Mouse (Mus musculus): ENCODE measurements around the gene Serinc2.

Gene Serinc2

DNA sequence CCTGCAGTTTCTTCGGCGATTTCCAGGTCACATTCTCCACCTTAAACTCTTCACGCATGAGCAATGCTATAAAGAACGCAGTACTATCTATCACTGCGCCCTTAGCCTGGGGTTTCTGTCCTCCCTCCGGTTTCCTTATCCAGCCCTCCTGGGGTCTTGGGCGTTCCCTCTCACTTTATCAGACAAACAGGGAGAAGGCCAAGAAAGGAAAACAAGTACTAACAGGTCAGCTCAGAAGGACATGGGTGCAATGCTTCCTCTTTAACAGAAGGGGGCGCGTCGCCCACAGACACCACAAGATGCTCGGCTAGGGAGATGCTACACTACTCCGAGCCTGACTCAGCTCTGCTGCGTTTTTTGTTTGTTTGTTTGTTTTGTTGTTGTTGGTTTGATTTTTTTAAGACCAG is 18.1 kb upstream of the Serinc2 start:
- no peak for DNase-seq (ENCODE audit: low spot score)

DNA sequence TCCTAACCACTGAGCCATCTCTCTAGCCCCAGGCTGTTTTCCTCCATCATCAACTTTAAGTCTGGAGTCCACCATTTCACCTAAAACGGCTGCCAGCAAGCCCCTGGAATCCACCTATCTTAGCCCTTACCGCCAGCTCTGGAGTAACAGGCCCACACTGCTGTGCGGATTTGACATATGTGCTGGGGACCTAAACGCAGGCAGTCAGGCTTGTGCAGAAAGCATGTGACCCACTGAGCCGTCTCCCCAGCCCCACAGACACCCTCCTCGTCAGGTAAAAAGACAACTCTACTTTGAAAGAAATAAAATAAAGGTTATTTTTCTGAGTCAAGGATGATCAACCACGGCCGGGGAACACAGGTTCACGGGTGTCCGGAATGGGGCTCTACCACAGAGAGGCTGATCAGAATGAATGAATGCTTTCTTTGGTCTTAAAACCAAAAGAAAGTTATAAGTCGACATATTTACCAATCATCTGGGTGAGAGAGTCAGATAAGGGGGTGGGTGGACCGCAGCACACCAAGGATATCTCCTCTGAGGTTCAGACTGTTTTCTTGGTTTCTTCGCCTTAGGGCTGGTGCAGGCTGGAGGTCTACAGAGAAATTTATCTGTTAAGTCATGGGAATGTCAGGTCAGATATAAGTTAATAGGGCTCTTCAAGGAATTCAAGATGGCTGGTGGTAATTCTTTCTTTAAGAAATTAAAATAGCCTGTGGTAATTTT is 17.4 kb upstream of the Serinc2 start:
- no peak for DNase-seq (ENCODE audit: low spot score)

DNA sequence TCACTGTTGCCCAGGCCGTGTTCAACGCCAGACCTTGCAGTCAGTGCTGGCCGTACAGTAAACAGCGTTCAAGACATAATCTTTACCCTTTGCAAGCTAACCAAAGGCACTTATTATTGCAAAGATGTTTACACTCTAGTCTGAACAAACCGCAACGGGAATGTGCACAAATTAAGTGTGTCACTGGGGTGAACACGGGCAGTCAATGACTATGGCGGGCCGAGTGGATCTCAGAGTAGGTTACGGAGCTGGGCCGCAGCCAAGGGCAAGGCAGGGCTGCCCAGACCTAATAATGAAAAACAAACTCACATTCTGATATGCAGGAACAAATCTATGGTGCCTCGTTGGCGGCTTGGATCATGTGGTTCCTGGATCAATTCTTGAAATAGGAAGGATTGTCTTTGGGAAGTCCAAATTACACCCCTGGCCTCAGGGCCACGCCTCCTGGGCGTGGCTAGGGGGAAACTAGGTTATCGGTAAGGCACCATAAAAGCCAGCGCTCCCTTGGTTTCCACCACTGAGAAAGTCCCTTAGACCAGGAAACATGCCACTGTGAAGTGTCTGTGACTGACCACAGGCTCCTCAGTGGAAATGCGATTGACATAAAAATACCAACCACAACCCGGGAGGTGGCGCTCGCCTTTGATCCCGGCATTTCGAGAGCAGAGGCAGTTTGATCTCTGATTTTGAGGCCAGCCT is 16.2 kb upstream of the Serinc2 start:
- no peak for DNase-seq (ENCODE audit: low spot score)

DNA sequence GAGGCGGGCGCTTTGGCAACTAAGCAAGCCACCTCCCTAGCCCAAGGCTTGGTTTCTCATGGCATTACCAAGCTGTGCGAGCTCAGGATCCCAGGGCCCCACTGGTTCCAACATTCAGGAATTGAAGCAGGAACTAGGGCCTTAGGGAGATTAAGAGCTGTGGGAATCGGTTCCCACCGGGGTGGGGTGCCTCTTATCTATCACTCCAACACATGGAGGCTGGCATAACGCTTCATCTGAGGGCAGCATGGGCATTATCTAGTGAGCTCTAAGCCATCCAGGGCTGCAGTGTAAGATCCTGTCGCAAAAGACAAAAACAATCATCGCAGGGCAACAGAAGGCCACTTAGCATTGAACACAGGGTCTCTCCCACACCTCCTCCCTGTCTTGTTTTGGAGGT is 15.5 kb upstream of the Serinc2 start:
- no peak for DNase-seq (ENCODE audit: low spot score)

DNA sequence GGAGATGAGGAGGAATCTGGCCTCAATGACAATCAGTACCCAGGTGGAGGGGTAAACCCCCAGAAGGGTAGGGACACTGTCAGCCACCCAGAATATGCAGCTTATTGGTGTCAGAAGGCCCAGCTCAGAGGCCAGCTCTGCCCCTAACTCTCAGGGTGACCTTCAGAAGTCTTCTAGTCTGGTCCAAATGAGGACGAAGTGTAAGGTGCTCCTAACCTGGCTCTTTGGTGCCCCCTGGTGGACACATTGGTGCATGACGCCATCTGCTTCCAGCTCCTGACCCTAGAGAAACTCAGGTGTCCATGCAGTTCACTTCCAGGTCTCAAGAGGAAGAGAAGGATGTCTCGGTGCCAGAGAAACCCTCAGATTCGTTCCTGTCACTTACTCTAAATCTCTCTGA is 13.3 kb upstream of the Serinc2 start:
- peak; percentile 69 for DNase-seq (ENCODE audit: low spot score)

DNA sequence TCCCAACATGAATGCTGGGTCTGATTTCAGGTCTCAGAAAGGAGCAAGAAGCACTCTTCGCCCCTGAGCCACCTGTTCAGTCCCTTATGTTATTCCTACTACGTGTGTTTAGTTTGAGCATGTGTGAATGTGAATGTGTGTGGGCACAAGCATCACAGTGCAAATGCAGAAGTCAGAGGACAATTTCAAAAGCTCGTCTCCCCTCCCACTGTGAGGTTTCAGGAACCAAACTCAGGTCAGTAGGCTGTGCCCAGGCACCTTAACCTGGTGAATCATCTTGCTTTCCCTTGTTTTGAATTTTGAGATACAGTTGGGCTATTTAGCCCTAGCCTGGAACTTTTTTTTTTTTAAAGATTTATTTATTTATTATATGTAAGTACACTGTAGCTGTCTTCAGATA is 10.8 kb upstream of the Serinc2 start:
- DNase-seq (ENCODE audit: low spot score): no peak

DNA sequence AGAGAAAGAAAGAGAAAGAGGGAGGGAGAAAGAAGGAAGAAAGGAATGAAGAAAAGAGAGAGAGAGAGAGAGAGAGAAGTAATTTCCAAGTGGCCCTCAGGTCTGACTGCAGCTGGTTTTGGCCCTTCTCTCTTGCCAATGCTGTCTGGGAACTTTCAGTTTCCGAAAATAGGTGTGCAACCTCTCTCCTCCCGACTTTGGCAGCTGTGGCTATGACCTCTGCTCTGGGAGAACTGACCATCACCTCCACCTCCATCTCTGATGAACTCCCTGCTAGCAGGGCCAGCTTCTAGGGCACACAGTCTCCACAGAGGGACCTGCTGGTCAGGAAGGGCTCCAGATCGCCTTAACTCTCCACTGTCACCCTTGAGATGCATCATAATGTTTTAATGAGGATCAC is 7.5 kb upstream of the Serinc2 start:
- no peak for DNase-seq (ENCODE audit: low spot score)

DNA sequence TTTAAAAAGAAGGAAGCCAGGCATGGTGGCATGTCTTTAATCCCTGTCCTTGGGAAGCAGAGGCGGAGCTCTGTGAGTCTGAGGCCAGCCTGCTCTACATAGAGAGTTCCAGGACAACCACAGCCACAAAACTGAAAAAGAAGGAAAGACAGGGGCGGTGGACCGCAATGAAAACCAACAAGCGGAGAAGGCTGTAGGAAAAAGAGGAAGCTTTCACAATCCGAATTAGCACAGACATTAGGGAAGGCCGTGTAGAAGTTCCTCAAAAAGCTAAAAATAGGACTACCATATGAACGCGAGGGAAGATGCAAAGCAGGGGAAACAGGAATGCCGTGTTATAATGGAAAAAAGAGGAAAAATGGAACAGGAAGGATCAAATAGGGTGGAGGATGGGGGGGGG is 4.8 kb upstream of the Serinc2 start:
- DNase-seq (ENCODE audit: low spot score): peak; percentile 23

DNA sequence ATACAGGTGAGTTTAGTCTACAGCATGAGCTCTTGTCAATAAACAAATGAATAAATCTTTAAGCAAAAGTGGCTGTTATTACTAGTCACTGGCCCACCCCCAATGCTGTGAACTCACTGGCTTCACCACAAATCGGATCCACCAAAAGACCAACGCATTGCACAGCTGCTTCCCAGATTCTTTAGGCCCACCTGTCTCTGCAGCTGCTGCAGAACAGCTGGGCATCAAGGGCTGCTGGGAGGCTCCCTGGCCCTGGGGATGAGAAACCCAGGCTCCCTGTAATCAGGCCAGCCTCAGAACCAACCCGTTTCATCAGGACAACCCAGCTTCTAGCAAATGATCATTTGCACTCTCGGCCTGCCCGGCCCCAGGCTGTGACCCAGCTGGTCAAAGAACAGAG is 3.9 kb upstream of the Serinc2 start:
- DNase-seq (ENCODE audit: low spot score): no peak

DNA sequence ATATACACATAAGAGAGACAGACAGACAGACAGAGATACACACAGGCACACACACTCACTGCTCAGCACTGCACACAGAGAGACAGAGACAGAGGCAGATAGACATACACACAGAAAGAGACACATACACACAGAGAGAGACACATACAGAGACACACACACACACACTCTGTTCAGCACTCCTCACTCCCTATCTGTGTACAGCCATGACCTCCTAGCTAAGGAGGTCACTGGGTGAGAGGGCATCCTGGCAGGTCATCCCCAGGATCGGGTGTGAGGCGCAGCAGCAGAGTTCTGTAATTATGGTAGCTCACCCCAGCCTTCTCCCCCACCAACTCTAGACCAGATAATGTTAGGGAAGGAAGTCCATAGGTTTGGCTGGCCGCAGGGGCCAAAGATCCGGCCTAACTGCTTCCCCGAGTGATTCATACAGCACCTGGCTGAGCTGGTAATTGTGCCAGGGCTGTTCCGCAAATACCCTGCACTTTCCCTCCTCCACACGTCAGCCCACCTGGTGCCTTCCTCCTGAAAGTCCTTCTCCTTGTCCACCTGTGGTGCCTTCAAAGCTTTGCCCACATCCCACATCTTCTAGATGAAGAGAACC is 2.3 kb downstream of the Serinc2 start:
- DNase-seq (ENCODE audit: low spot score): no peak

DNA sequence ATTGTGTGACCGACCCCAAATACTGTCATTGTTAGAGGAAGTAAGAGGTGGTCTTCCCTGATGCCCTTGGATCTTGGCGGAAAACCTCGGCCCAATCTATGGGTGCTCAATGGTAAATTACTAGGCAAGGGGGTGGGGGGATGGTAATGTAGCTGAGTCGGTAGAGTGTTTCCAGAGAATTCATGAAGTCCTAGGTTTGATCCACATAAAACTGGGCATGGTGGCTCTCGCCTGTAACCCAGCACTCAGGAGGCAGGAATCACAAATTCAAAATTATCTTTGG is 3.2 kb downstream of the Serinc2 start:
- DNase-seq (ENCODE audit: low spot score): no peak

DNA sequence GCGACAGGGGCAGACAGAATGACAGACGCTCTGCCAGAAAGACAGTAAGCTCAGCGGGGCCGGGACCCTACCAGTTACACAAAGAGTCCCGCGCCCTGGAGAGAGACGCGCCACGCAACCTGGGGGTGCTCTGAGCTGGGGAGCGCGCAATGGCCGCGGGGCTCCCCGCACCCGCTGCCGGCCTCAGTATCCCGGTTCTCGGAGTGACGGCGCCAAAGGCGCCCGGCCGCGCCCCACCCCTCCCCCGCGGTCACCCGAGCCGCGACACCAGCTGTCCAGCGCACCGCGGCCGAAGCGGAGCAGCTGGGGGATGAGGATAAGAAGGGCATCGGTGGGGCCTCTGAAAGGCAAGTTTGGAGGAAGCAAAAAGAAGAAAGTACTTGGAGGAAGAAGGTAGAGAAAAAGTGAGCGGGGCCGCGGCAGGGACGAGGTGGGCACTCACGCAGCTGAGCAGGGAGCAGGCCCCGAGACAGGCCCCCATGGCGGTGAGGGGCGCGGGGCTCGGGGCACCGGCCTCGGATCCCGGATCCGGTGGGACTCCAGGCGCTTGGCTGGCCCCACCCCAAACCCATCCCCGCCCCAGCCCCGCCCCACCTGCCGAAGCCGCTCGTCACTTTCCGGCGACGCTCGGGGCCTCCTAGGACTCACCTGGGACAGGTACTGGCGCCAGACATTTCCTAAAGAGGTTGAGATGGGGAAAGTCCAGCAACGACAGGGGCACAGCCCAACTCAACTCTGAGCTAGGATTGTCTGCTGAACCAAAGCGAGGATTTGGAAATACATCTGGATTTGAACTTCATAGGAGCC is 3.8 kb downstream of the Serinc2 start:
- DNase-seq (ENCODE audit: low spot score): peak; percentile 16

DNA sequence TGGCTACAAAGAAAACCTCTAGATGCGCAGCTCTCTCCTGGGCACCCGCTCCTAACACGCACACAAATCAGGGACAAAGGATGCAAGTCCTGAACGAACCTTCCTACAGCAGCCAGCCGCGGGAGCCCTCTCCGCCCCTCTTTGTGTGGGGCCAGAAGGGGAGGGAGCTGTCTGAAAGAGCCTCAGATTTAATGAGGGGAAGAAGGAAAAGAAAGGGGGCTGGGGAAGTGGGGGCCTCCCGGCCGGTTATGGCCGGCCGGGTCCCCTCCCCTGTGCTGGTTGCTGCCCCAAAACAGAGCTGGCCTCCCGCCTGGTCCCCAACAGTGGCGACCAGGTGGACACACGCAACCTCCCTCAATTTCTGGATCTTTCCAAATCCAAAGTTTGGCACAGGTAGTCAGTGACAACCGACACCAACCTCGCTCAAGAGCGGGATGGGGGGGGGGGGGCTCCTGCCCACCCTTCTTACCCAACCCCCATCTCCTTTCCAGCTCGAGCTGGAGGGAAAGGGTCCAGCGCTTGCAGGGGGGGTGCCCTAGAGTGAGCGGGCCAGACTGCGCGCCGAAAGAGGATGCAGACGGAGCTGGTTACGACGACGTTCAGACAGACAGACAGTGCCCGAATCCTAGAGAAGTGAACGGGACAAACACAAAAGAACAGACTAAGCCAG is 4.5 kb downstream of the Serinc2 start:
- DNase-seq (ENCODE audit: low spot score): no peak

DNA sequence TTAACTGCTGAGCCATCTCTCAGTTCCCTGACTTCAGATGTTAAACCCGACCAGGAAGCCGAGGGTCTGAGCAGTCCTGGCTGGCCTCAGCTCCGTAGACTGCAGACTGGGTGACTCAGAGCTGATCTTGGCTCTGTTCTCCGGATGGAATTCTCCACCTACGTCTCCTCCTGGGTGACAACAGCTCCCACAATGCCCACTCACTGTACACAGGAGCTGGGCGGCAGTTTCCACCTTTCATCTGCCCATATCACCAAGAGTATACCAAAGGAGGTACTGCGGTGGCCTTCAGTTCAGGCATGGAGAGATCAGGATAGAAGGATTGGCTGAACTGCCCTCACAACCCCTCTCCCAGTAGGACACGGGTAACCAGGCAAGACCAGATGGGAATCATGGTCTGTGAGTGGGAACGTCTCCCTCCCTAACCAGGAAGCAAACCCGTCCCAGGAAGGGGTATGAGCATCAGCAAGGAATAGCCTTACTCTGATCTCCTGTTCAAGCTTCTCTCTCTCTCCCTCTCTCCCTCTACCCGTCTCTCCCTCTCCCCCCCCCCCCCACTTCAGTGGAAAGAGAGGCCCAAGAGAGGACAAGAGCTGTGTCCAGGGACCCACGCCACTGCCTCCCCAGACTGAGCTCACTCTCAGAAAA is 5.2 kb downstream of the Serinc2 start:
- no peak for DNase-seq (ENCODE audit: low spot score)

DNA sequence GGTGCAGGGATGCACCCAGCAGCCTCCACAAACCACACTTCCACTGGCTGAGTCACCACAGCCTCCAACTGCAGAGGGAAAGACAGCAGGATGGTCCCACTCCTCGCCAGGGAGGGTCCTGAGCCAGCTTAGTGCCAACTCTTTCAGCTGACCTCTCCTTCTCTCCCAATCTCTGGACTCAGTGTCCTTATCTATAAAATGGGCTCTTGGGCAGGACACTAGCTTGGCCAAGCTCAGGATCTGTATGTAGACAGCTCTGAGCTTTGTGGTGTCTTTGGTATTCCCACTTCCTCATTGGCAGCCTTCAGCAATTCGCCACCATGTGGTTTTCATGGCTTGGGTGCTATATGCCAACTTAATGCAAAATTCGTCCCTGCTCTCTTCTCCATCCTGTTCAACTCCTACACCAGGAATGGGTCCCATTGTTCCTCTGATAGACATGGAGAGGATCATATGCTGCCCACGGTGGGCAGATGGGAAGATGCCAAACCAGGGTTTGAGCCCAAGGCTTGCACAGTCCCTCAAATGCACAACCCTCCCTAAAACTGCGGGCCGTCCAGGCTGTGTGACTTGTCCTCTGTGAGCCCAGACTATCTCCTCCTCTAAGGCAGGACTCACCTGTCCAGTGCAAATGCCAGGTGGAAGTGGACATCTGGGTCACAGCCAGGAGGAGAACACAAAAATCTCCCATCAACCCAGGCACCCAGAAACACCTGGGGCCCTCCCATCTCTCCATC is 8.2 kb downstream of the Serinc2 start:
- DNase-seq (ENCODE audit: low spot score): no peak

DNA sequence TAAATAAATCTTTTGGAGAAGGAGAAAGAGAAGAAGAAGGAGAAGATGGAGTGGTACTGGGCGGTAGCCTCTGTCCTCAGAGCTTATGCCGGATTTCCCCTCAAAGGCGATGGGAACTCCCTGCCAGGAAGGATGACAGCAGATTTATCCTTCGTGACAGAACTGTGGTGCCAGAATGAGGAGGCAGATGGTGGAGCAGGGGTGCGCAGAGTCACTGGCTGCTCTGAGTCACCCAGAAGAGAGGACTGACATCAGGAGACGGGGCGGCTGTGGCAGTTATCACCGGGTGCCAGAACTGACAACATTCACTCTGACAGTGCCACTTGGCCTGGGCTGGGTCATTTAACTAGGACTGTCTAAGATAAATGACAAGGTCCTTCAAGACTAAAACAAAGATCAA is 8.9 kb downstream of the Serinc2 start:
- no peak for DNase-seq (ENCODE audit: low spot score)

DNA sequence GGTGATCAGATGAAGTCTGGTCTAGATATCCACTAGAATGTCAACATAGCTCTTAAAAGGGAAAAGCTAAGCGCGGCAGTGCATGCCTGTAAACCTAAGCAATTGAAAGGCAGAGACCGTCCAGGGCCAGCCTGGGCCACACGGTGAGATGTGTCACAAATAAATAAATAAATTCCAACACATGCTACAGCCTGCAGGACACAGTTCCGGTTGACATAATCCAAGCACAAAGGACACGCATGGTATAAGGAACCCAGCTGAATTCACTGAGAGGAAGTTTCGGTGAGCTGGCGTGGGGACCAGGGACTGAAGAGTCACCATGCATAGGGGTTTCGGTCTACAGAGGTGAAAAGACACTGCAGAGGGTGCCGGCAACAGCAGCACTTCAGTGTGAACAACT is 10.3 kb downstream of the Serinc2 start:
- no peak for DNase-seq (ENCODE audit: low spot score)

DNA sequence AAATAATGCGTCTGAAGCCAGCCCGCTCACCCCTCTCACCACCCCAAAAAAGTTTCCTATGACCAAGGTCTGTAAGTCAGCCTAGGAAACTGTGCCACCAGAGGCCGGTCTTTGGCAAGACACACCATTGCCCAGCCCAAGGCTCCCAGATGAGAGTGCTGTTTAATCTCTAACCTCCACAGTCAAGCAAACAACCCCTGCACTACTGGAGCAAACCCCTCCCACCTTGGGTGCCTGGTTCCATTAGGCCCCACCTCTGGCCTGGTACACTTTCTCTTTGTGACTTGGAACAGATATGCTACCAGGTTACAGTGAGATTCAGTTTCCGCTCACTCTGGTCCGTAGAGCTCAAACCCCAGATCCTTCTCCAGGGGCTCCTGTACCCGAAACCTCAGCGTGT is 11.9 kb downstream of the Serinc2 start:
- DNase-seq (ENCODE audit: low spot score): peak; percentile 26

DNA sequence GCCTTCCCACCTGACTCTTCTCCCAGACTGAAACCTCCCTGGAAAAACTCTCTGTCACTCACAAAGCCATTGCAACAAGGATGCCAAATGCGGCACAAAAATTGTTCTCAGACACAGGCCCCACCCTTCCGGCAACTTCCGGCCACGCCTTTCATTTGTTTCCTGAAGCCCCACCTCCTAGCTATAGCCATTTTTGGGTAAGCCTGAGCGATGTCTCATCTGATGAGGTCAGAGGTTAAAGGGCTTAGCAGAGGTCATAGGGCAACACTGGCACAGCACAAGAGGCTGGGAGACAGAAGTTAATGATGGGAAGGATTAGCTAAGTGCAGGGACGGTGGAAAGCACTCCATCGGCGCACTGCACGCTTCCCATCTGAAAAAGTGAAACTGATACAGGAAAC is 12.4 kb downstream of the Serinc2 start:
- DNase-seq (ENCODE audit: low spot score): peak; percentile 5

DNA sequence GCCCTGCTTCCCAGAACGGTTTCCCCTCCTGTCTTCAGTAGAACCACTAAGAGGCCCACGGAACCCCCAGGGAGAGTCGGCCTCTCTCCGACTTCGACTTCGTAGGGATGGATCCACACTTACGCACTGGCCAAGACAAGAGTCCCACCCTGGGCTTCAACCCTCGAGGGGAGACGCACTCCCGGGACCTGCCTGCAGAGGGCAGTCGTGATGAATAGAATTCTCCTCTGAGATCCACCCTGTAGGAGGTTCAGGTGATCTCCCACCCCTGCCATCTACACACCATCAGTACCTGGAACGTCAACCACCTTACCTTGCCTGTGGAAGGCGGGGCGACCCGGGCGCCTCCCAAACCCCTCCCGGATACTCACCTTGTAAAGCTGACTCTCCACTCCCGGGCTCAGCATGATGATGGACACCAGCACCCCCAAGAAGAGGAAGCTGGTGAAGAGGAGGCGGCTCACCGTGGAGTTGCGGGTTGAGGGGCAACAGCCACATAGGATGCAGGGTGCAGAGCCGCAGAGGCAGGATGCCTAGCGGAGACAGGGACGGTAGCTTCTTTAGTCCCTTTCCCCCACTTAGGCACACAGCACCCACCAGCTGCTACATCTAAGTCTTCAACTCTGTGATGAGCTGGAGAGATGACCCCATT is 14.2 kb downstream of the Serinc2 start:
- peak; percentile 40 for DNase-seq (ENCODE audit: low spot score)

DNA sequence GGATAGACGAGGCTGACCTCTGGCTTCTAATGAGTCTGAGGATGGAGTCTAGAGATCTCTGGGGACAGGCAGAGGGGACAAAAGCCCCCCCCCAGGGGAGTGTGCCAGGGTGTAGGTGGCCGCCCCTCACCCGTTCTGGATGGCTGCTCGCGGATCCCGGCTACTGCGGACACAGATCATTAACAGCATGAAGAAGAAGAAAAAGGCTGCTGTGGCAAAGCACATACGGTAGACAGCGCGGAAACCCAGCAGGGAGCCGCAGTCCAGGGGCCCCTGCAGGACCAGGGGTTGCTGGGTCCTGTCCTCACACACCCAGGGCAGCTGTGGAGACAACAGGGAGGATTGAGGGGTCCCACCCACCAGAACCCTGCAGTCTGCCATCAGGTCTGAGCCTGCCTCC is 14.9 kb downstream of the Serinc2 start:
- no peak for DNase-seq (ENCODE audit: low spot score)

Measured in lung, postnatal 25 days (tissue).